33 mouse cellular contexts compared by ENCODE assay signal in the genomic region with DNA sequence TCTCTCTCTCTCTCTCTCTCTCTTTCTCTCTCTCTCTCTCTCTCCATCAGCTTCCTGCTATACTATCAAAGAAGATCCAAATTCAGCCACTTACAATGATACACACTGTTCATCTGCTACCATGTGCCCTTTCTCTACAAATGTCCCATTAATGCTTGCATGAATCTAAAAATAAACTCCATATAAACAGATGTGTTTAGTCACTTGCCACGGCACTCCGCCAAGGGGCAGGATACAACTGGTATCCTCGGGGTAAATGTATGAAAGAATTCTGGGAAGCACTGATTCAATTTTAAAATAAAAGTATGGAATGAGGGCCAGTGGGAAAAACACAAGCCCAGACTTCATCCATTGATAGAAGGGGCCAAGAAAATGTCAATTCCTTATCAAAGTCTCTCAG. TPM values are rescaled to one million over a fixed set of nuclear protein-coding genes. Genes with fewer than 3 reads are reported as not detected.
DNase-seq lines count a peak whose midpoint lies in the region; ATAC-seq and TF ChIP-seq lines count a peak whose summit lies in the region.
"Had no signal": no experiment of that assay in that cellular context is flagged by ENCODE, and none has a peak within 500 bp of the region (broad histone marks: within the 10 kb centered on the region; RNA-seq: fewer than 3 reads in every experiment).

No protein-coding gene starts in this region.

- H3K27me3 ChIP-seq in midbrain, postnatal 0 days (ENCODE audit: insufficient read depth, low read length): no peaks in the 10 kb centered on the region
- H3K27me3 ChIP-seq: embryonic facial prominence, embryonic 12.5 days; forebrain, embryonic 13.5 days; heart, embryonic 13.5 days; hindbrain, embryonic 13.5 days; limb, embryonic 13.5 days; midbrain, embryonic 15.5 days; neural tube, embryonic 15.5 days; Patski; stomach, embryonic 15.5 days had no signal

- ATAC-seq in midbrain, postnatal 0 days (ENCODE audit: low FRiP score): no peak
- ATAC-seq: forebrain, embryonic 13.5 days; midbrain, embryonic 15.5 days had no signal

- no peak overlapping the region for H3K27ac ChIP-seq in midbrain, postnatal 0 days (ENCODE audit: low read depth, low read length)
- H3K27ac ChIP-seq: embryonic facial prominence, embryonic 12.5 days; forebrain, embryonic 13.5 days; heart, embryonic 13.5 days; hindbrain, embryonic 13.5 days; limb, embryonic 13.5 days; liver, embryonic 14.5 days; macrophage; midbrain, embryonic 15.5 days; neural tube, embryonic 15.5 days; stomach, embryonic 15.5 days had no signal

- no peaks in the 10 kb centered on the region for H3K36me3 ChIP-seq in midbrain, postnatal 0 days (ENCODE audit: insufficient read depth, low read length)
- H3K36me3 ChIP-seq: embryonic facial prominence, embryonic 12.5 days; heart, embryonic 13.5 days; hindbrain, embryonic 13.5 days; limb, embryonic 13.5 days; midbrain, embryonic 15.5 days; neural tube, embryonic 15.5 days; stomach, embryonic 15.5 days had no signal

- H3K9me3 ChIP-seq in midbrain, postnatal 0 days (ENCODE audit: low read length): no peaks in the 10 kb centered on the region
- H3K9me3 ChIP-seq: embryonic facial prominence, embryonic 12.5 days; forebrain, embryonic 13.5 days; heart, embryonic 13.5 days; hindbrain, embryonic 13.5 days; limb, embryonic 13.5 days; midbrain, embryonic 15.5 days; neural tube, embryonic 15.5 days; stomach, embryonic 15.5 days had no signal

- H3K4me1 ChIP-seq in midbrain, postnatal 0 days (ENCODE audit: insufficient read depth, low read length): no peaks in the 10 kb centered on the region
- H3K4me1 ChIP-seq: embryonic facial prominence, embryonic 12.5 days; forebrain, embryonic 13.5 days; heart, embryonic 13.5 days; hindbrain, embryonic 13.5 days; limb, embryonic 13.5 days; midbrain, embryonic 15.5 days; neural tube, embryonic 15.5 days; stomach, embryonic 15.5 days had no signal

- no peak overlapping the region for H3K4me3 ChIP-seq in midbrain, postnatal 0 days (ENCODE audit: low read depth, low read length)
- H3K4me3 ChIP-seq: embryonic facial prominence, embryonic 12.5 days; forebrain, embryonic 13.5 days; heart, embryonic 13.5 days; hindbrain, embryonic 13.5 days; limb, embryonic 13.5 days; midbrain, embryonic 15.5 days; neural tube, embryonic 15.5 days; stomach, embryonic 15.5 days had no signal

- WGBS in midbrain, postnatal 0 days: 89% methylated on average over 3 of the region's 3 CpGs

- intact Hi-C loops in left cerebral cortex, postnatal 14 days (cut with DNase I): no loop called here

- DNase-seq in heart, postnatal 4 days: peak; percentile 11
- no peak for DNase-seq in heart, adult 8-10 months (ENCODE audit: low spot score)
- DNase-seq in Muller cell, postnatal 12 days (ENCODE audit: inconsistent ontology term): peak; percentile 35
- DNase-seq in lung, postnatal 10 days: peak; percentile 66
- DNase-seq in midbrain, postnatal 0 days (ENCODE audit: low spot score): no peak
- DNase-seq in left cerebral cortex, postnatal 14 days (ENCODE audit: low spot score in 2 of 2): no peak
- DNase-seq in cerebellum, adult 9-11 months: no peak
- DNase-seq: adrenal gland, adult 2 months; cerebellum, adult 11 months; cerebellum, postnatal 10 days; kidney, adult 11 months; kidney, postnatal 10 days; thymus, adult 18-20 months; thymus, postnatal 36 days had no signal

- no peak for TF ChIP-seq CTCF in midbrain, postnatal 0 days (IDR thresholded peaks at IDR 0.05)

- H3K9ac ChIP-seq in midbrain, postnatal 0 days (replicated peaks; ENCODE audit: low read length, poor library complexity, severe bottlenecking): no peak overlapping the region
- H3K9ac ChIP-seq: embryonic facial prominence, embryonic 12.5 days; forebrain, embryonic 13.5 days; heart, embryonic 13.5 days; hindbrain, embryonic 13.5 days; limb, embryonic 13.5 days; liver, embryonic 14.5 days; midbrain, embryonic 15.5 days; neural tube, embryonic 15.5 days; stomach, embryonic 15.5 days had no signal

- H3K4me2 ChIP-seq in midbrain, postnatal 0 days (ENCODE audit: low read depth, low read length, poor library complexity, severe bottlenecking): no peak overlapping the region
- H3K4me2 ChIP-seq: embryonic facial prominence, embryonic 12.5 days; forebrain, embryonic 13.5 days; heart, embryonic 13.5 days; hindbrain, embryonic 13.5 days; limb, embryonic 13.5 days; midbrain, embryonic 15.5 days; neural tube, embryonic 15.5 days; stomach, embryonic 15.5 days had no signal

RNA-seq across cellular contexts. Expression of gene Tasp1, which starts 33.4 kb away (rescaled TPM):
- 1 to 10 TPM; 6.0 to 6.8 TPM for total RNA-seq in heart, postnatal 4 days (2021)
- total RNA-seq in heart, adult 8-10 months (2022): 1 to 10 TPM; 6.6 to 7.8 (median 7.0) TPM
- 15.2 and 19.6 TPM in 2 replicates for total RNA-seq in midbrain, postnatal 0 days (2014; rRNA removed)
- 23.1 and 24.1 TPM in 2 replicates for polyA plus RNA-seq in midbrain, postnatal 0 days (2015; fragmentation: Nextera tagmentation; extraction: Ambion mirVana)
- total RNA-seq in left cerebral cortex, postnatal 14 days (2021): 10 to 100 TPM; 32.2 to 41.3 TPM

RNA-seq across cellular contexts. Expression of gene Gm17374, which starts 51.9 kb away (rescaled TPM):
- not detected for total RNA-seq in heart, postnatal 4 days (2021)
- total RNA-seq in heart, adult 8-10 months (2022): not detected
- not detected in 2 replicates for total RNA-seq in midbrain, postnatal 0 days (2014; rRNA removed)
- polyA plus RNA-seq in midbrain, postnatal 0 days (2015; fragmentation: Nextera tagmentation; extraction: Ambion mirVana): not detected in 2 replicates
- total RNA-seq in left cerebral cortex, postnatal 14 days (2021): not detected
- total RNA-seq: adrenal gland, adult 2 months; adrenal gland, postnatal 4 days; gastrocnemius, adult 18-20 months; heart, postnatal 25 days; layer of hippocampus, adult 18-20 months; layer of hippocampus, postnatal 14 days; left cerebral cortex, postnatal 10 days had no signal
- polyA plus RNA-seq: adrenal gland, adult 2 months; cortical plate, adult 2 months; embryonic facial prominence, embryonic 12.5 days; forebrain, embryonic 13.5 days; gonadal fat pad, adult 2 months; heart, embryonic 13.5 days; hindbrain, embryonic 13.5 days; limb, embryonic 13.5 days; liver, embryonic 14.5 days; macrophage; midbrain, embryonic 15.5 days; neural tube, embryonic 15.5 days; Patski; stomach, embryonic 15.5 days had no signal

Comparison
In these comparisons a context has a peak if more than half of its experiments do, and no peak if none do; other contexts are left out.
1. DNase-seq: peak in heart, postnatal 4 days (single experiment), Muller cell, postnatal 12 days (single experiment) and lung, postnatal 10 days (single experiment); none in heart, adult 8-10 months (single experiment), midbrain, postnatal 0 days (single experiment), left cerebral cortex, postnatal 14 days (0 of 2) and cerebellum, adult 9-11 months (single experiment).